In genomic region chr11:109107518-109108205, GRCm38 (mm10) we compare ENCODE assay signal across 18 mouse cellular contexts. TPM values are rescaled to one million over a fixed set of nuclear protein-coding genes. Genes with fewer than 3 reads are reported as not detected.
DNase-seq lines count a peak whose midpoint lies in the region; ATAC-seq and TF ChIP-seq lines count a peak whose summit lies in the region.
"Had no signal": no experiment of that assay in that cellular context is flagged by ENCODE, and none has a peak within 500 bp of the region (broad histone marks: within the 10 kb centered on the region; RNA-seq: fewer than 3 reads in every experiment).

No protein-coding gene starts in this region.

- H3K4me2 ChIP-seq in forebrain, embryonic 12.5 days: no peak overlapping the region
- no peak overlapping the region for H3K4me2 ChIP-seq in forebrain, postnatal 0 days (ENCODE audit: low read depth)
- peak overlapping the region; percentile 24 for H3K4me2 ChIP-seq in neural tube, embryonic 12.5 days (replicated peaks)
- H3K4me2 ChIP-seq: heart, embryonic 15.5 days; limb, embryonic 15.5 days; lung, embryonic 14.5 days had no signal

- H3K36me3 ChIP-seq in forebrain, embryonic 12.5 days (replicated peaks): no peaks in the 10 kb centered on the region
- H3K36me3 ChIP-seq in forebrain, postnatal 0 days (ENCODE audit: insufficient read depth): no peaks in the 10 kb centered on the region
- H3K36me3 ChIP-seq in hindbrain, embryonic 10.5 days: no peaks in the 10 kb centered on the region
- H3K36me3 ChIP-seq in midbrain, embryonic 10.5 days: no peaks in the 10 kb centered on the region
- no peaks in the 10 kb centered on the region for H3K36me3 ChIP-seq in neural tube, embryonic 12.5 days
- H3K36me3 ChIP-seq: heart, embryonic 15.5 days; limb, embryonic 15.5 days had no signal

- WGBS in forebrain, embryonic 12.5 days: 35% methylated on average over 11 of the region's 11 CpGs
- 38% methylated on average over 11 of the region's 11 CpGs for WGBS in forebrain, postnatal 0 days
- 28% methylated on average over 11 of the region's 11 CpGs for WGBS in hindbrain, embryonic 10.5 days
- 39% methylated on average over 11 of the region's 11 CpGs for WGBS in midbrain, embryonic 10.5 days
- 7% methylated on average over 11 of the region's 11 CpGs for WGBS in neural tube, embryonic 12.5 days

- no peak for TF ChIP-seq CTCF in forebrain, postnatal 0 days (IDR thresholded peaks at IDR 0.05; ENCODE audit: low read depth)

- peak overlapping the region; percentile 63 for H3K27ac ChIP-seq in forebrain, embryonic 12.5 days
- no peak overlapping the region for H3K27ac ChIP-seq in forebrain, postnatal 0 days (ENCODE audit: low read depth, low read length)
- H3K27ac ChIP-seq in hindbrain, embryonic 10.5 days: peak overlapping the region; percentile 86
- peak overlapping the region; percentile 74 for H3K27ac ChIP-seq in midbrain, embryonic 10.5 days (replicated peaks)
- peak overlapping the region; percentile 64 for H3K27ac ChIP-seq in neural tube, embryonic 12.5 days
- H3K27ac ChIP-seq: heart, embryonic 15.5 days; limb, embryonic 15.5 days had no signal

- H3K9ac ChIP-seq in forebrain, embryonic 12.5 days: no peak overlapping the region
- H3K9ac ChIP-seq in forebrain, postnatal 0 days: no peak overlapping the region
- H3K9ac ChIP-seq in neural tube, embryonic 12.5 days: no peak overlapping the region
- H3K9ac ChIP-seq: heart, embryonic 15.5 days; limb, embryonic 15.5 days; lung, embryonic 14.5 days had no signal

- no peak for DNase-seq in forebrain, postnatal 0 days
- peak; percentile 55 for DNase-seq in hindbrain, embryonic 10.5 days (ENCODE audit: low spot score)
- peak; percentile 40 for DNase-seq in midbrain, embryonic 10.5 days (ENCODE audit: low spot score)
- no peak for DNase-seq in cerebellum, adult 8-10 months
- no peak for DNase-seq in spleen, adult 18-20 months
- DNase-seq: cerebellum, postnatal 10 days; kidney, postnatal 14 days; lung, embryonic 14.5 days; right cerebral cortex, postnatal 14 days had no signal

- H3K9me3 ChIP-seq in forebrain, embryonic 12.5 days: no peaks in the 10 kb centered on the region
- no peaks in the 10 kb centered on the region for H3K9me3 ChIP-seq in forebrain, postnatal 0 days (ENCODE audit: low read length)
- H3K9me3 ChIP-seq in hindbrain, embryonic 10.5 days: no peaks in the 10 kb centered on the region
- no peaks in the 10 kb centered on the region for H3K9me3 ChIP-seq in midbrain, embryonic 10.5 days (replicated peaks)
- no peaks in the 10 kb centered on the region for H3K9me3 ChIP-seq in neural tube, embryonic 12.5 days
- H3K9me3 ChIP-seq: heart, embryonic 15.5 days; limb, embryonic 15.5 days had no signal

- peaks cover 32% of the 10 kb centered on the region for H3K4me1 ChIP-seq in forebrain, embryonic 12.5 days
- H3K4me1 ChIP-seq in forebrain, postnatal 0 days (ENCODE audit: insufficient read depth): 0 out of 2 replicates have a peak, but pooled peaks cover 3% of the 10 kb centered on the region
- H3K4me1 ChIP-seq in hindbrain, embryonic 10.5 days (replicated peaks): peaks cover 60% of the 10 kb centered on the region
- H3K4me1 ChIP-seq in midbrain, embryonic 10.5 days: peaks cover 57% of the 10 kb centered on the region
- H3K4me1 ChIP-seq in neural tube, embryonic 12.5 days: peaks cover 43% of the 10 kb centered on the region

- 0 out of 2 replicates have a peak, but pooled peaks cover 9% of the 10 kb centered on the region for H3K27me3 ChIP-seq in forebrain, embryonic 12.5 days
- H3K27me3 ChIP-seq in forebrain, postnatal 0 days (ENCODE audit: insufficient read depth, low read length): no peaks in the 10 kb centered on the region
- H3K27me3 ChIP-seq in hindbrain, embryonic 10.5 days (ENCODE audit: insufficient read depth, poor library complexity, severe bottlenecking): peaks cover 5% of the 10 kb centered on the region; the same call in 1 of the 2 replicates
- peaks cover 19% of the 10 kb centered on the region for H3K27me3 ChIP-seq in midbrain, embryonic 10.5 days (ENCODE audit: low read depth, poor library complexity, severe bottlenecking)
- H3K27me3 ChIP-seq in neural tube, embryonic 12.5 days (replicated peaks): no peaks in the 10 kb centered on the region
- H3K27me3 ChIP-seq: limb, embryonic 15.5 days had no signal

- H3K4me3 ChIP-seq in forebrain, embryonic 12.5 days (replicated peaks): no peak overlapping the region
- H3K4me3 ChIP-seq in forebrain, postnatal 0 days (ENCODE audit: low read depth, low read length): no peak overlapping the region
- H3K4me3 ChIP-seq in hindbrain, embryonic 10.5 days: no peak overlapping the region
- H3K4me3 ChIP-seq in midbrain, embryonic 10.5 days: no peak overlapping the region
- H3K4me3 ChIP-seq in neural tube, embryonic 12.5 days: no peak overlapping the region
- H3K4me3 ChIP-seq: heart, embryonic 15.5 days; limb, embryonic 15.5 days had no signal

- ATAC-seq in forebrain, embryonic 12.5 days (ENCODE audit: low FRiP score): no peak
- ATAC-seq in forebrain, postnatal 0 days: no peak
- ATAC-seq in neural tube, embryonic 12.5 days (ENCODE audit: low FRiP score, low read depth): peak; percentile 77
- no peak for ATAC-seq in megakaryocyte, adult 5-6 weeks (ENCODE audit: poor library complexity, severe bottlenecking)

RNA-seq across cellular contexts. Expression of gene E030025P04Rik, which starts 36.5 kb away (rescaled TPM):
- polyA plus RNA-seq in forebrain, embryonic 12.5 days (2016; fragmentation: Nextera tagmentation; extraction: Ambion mirVana): not detected in 2 replicates
- not detected in 2 replicates for total RNA-seq in forebrain, postnatal 0 days (2014; rRNA removed)
- polyA plus RNA-seq in forebrain, postnatal 0 days (2015; fragmentation: Nextera tagmentation; extraction: Ambion mirVana): not detected in 2 replicates
- polyA plus RNA-seq in hindbrain, embryonic 10.5 days (2016; fragmentation: Nextera tagmentation; extraction: Ambion mirVana): not detected in 2 replicates
- polyA plus RNA-seq in midbrain, embryonic 10.5 days (2016; fragmentation: Nextera tagmentation; extraction: Ambion mirVana): not detected in 2 replicates
- polyA plus RNA-seq in neural tube, embryonic 12.5 days (2016; fragmentation: Nextera tagmentation; extraction: Ambion mirVana): not detected in 2 replicates
- total RNA-seq in megakaryocyte, adult 5-6 weeks (2015): not detected in 2 replicates
- not detected in 2 replicates for total RNA-seq in megakaryocyte, adult 5-6 weeks (2017)
- total RNA-seq: adrenal gland, adult 18-20 months; granulocyte monocyte progenitor cell, adult 5-6 weeks; megakaryocyte progenitor cell, adult 5-6 weeks had no signal
- polyA plus RNA-seq: heart, embryonic 15.5 days; intestine, embryonic 14.5 days; limb, embryonic 15.5 days; lung, embryonic 14.5 days had no signal

Comparison
In these comparisons a context has a peak if more than half of its experiments do, and no peak if none do; other contexts are left out.
1. DNase-seq: peak in hindbrain, embryonic 10.5 days (single experiment) and midbrain, embryonic 10.5 days (single experiment); none in forebrain, postnatal 0 days (single experiment), cerebellum, adult 8-10 months (single experiment) and spleen, adult 18-20 months (0 of 2).